Mouse (Mus musculus): ENCODE results near the gene Smtnl1. TPM values are rescaled to one million over a fixed set of nuclear protein-coding genes. Genes with fewer than 3 reads are reported as not detected.
A peak's percentile ranks its signal among the peaks of the same experiment; 100 is the strongest.

The Smtnl1 gene
- total RNA-seq, 2 experiments from 2014 or later: not detected

- peak; percentile 87 for ATAC-seq (replicated peaks; ENCODE audit: poor library complexity)
These were observed 23.9 kb downstream of the Smtnl1 start, which contains the start of gene Ube2l6 for GRCm38 (mm10) chr2:84798493-84798921. Ube2l6 (plus strand) TSS chr2:84798828.

GRCm38 (mm10) chr2:84797833-84798492 is 24.5 kb downstream of the Smtnl1 start:
- peak; percentile 59 for ATAC-seq (replicated peaks; ENCODE audit: poor library complexity)

GRCm38 (mm10) chr2:84793871-84794270 is 28.6 kb downstream of the Smtnl1 start:
- no peak for ATAC-seq (replicated peaks; ENCODE audit: poor library complexity)

- peak; percentile 75 for ATAC-seq (replicated peaks; ENCODE audit: poor library complexity)
These were observed 29.3 kb downstream of the Smtnl1 start for GRCm38 (mm10) chr2:84793154-84793553.

GRCm38 (mm10) chr2:84792516-84792915 is 29.9 kb downstream of the Smtnl1 start:
- no peak for ATAC-seq (replicated peaks; ENCODE audit: poor library complexity)

- ATAC-seq (replicated peaks; ENCODE audit: poor library complexity): no peak
These were observed 32.0 kb downstream of the Smtnl1 start for GRCm38 (mm10) chr2:84790418-84790817.

- ATAC-seq (replicated peaks; ENCODE audit: poor library complexity): peak; percentile 27; the same call in 1 of the 2 replicates
These were observed 34.1 kb downstream of the Smtnl1 start for GRCm38 (mm10) chr2:84788316-84788715.

GRCm38 (mm10) chr2:84783840-84784566 is 38.4 kb downstream of the Smtnl1 start:
- no peak for ATAC-seq (replicated peaks; ENCODE audit: poor library complexity)

- peak; percentile 75 for ATAC-seq (replicated peaks; ENCODE audit: poor library complexity)
These were observed 39.1 kb downstream of the Smtnl1 start for GRCm38 (mm10) chr2:84783315-84783714.

- ATAC-seq (replicated peaks; ENCODE audit: poor library complexity): peak; percentile 90
These were observed 43.2 kb downstream of the Smtnl1 start for GRCm38 (mm10) chr2:84779210-84779609.

GRCm38 (mm10) chr2:84777706-84778105 is 44.7 kb downstream of the Smtnl1 start:
- ATAC-seq (replicated peaks; ENCODE audit: poor library complexity): no peak

GRCm38 (mm10) chr2:84775665-84776064 is 46.8 kb downstream of the Smtnl1 start:
- ATAC-seq (replicated peaks; ENCODE audit: poor library complexity): peak; percentile 29; the same call in 1 of the 2 replicates

- ATAC-seq (replicated peaks; ENCODE audit: poor library complexity): no peak
These were observed 47.2 kb downstream of the Smtnl1 start, which contains the start of gene Serping1 for GRCm38 (mm10) chr2:84775241-84775640. Serping1 (minus strand) TSS chr2:84775444.

GRCm38 (mm10) chr2:84774751-84775150 is 47.7 kb downstream of the Smtnl1 start:
- ATAC-seq (replicated peaks; ENCODE audit: poor library complexity): no peak

GRCm38 (mm10) chr2:84773195-84773594 is 49.3 kb downstream of the Smtnl1 start:
- ATAC-seq (replicated peaks; ENCODE audit: poor library complexity): no peak

GRCm38 (mm10) chr2:84772454-84772853 is 50.0 kb downstream of the Smtnl1 start:
- no peak for ATAC-seq (replicated peaks; ENCODE audit: poor library complexity)

- ATAC-seq (replicated peaks; ENCODE audit: poor library complexity): no peak
These were observed 52.0 kb downstream of the Smtnl1 start for GRCm38 (mm10) chr2:84770501-84770900.

GRCm38 (mm10) chr2:84762818-84763217 is 59.6 kb downstream of the Smtnl1 start:
- no peak for ATAC-seq (replicated peaks; ENCODE audit: poor library complexity)

GRCm38 (mm10) chr2:84762295-84762694 is 60.2 kb downstream of the Smtnl1 start:
- ATAC-seq (replicated peaks; ENCODE audit: poor library complexity): no peak

GRCm38 (mm10) chr2:84761840-84762239 is 60.6 kb downstream of the Smtnl1 start:
- ATAC-seq (replicated peaks; ENCODE audit: poor library complexity): no peak

GRCm38 (mm10) chr2:84761309-84761708 is 61.1 kb downstream of the Smtnl1 start:
- ATAC-seq (replicated peaks; ENCODE audit: poor library complexity): no peak

Data from megakaryocyte progenitor cell, adult 5-6 weeks (primary cell).